Mouse (Mus musculus): Measurements from ENCODE around the gene Cep164.

Cep164 gene

DNA sequence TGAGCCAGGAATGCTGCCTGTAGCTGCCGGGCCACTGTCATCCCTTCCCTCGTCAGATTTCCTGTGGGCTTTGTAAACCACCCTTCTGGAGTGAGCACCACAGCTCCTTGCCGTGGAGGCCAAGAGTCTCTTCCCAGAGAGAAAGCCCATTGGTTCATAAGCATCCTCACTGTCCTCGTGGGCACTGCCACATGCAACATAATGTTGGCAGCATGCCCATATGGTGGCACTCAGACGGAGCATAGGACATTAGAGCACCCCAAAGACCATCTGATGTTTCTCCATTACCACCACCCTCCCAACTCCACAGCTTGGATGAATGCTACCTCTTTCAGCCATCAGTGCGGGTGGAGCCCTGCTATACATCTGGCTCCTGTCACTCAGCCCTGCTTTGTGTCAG, 95.2 kb downstream of the Cep164 start:
- no peaks in the 10 kb centered on the region for H3K36me3 ChIP-seq (ENCODE audit: control insufficient read depth, insufficient read depth, low read length, poor library complexity, severe bottlenecking)
- H3K27me3 ChIP-seq (ENCODE audit: control insufficient read depth, insufficient read depth, low read length, poor library complexity, severe bottlenecking) = no peaks in the 10 kb centered on the region
- no peak for DNase-seq (ENCODE audit: low read depth, low spot score)

- DNase-seq (ENCODE audit: low read depth, low spot score) = no peak
- no peaks in the 10 kb centered on the region for H3K36me3 ChIP-seq (ENCODE audit: control insufficient read depth, insufficient read depth, low read length, poor library complexity, severe bottlenecking)
- no peaks in the 10 kb centered on the region; the same call in 1 of the 2 replicates for H3K27me3 ChIP-seq (ENCODE audit: control insufficient read depth, insufficient read depth, low read length, poor library complexity, severe bottlenecking)
Measured at GRCm38 (mm10) chr9:45731851-45732250, 96.6 kb downstream of the Cep164 start.

GRCm38 (mm10) chr9:45719997-45720396, 108.5 kb downstream of the Cep164 start:
- no peak for DNase-seq (ENCODE audit: low read depth, low spot score)
- H3K36me3 ChIP-seq (ENCODE audit: control insufficient read depth, insufficient read depth, low read length, poor library complexity, severe bottlenecking) = no peaks in the 10 kb centered on the region
- H3K27me3 ChIP-seq (ENCODE audit: control insufficient read depth, insufficient read depth, low read length, poor library complexity, severe bottlenecking) = no peaks in the 10 kb centered on the region

Measured in splenic B cell, adult 2 months (primary cell).